Comparison of ENCODE assay signal across 11 mouse cellular contexts in genomic region chr1:146495386-146495785, GRCm38 (mm10). TPM values are rescaled to one million over a fixed set of nuclear protein-coding genes. Genes with fewer than 3 reads are reported as not detected.
DNase-seq lines count a peak whose midpoint lies in the region; ATAC-seq and TF ChIP-seq lines count a peak whose summit lies in the region.
"Had no signal": no experiment of that assay in that cellular context is flagged by ENCODE, and none has a peak within 500 bp of the region (broad histone marks: within the 10 kb centered on the region; RNA-seq: fewer than 3 reads in every experiment).

No protein-coding gene starts in this region.

- no peak for TF ChIP-seq POLR2A in cortical plate, adult 2 months (IDR thresholded peaks at IDR 0.05; ENCODE audit: extremely low read depth, insufficient read depth, low read length)

- intact Hi-C loops in left cerebral cortex, adult 2 months (cut with DNase I), result loop anchor here (10.0 kb wide), 3 partner anchors 359 to 1921 kb away; no protein-coding TSS in a partner anchor

- TF ChIP-seq CTCF in left cerebral cortex, adult 2 months (IDR thresholded peaks at IDR 0.05), result no peak
- TF ChIP-seq CTCF in cortical plate, adult 2 months (IDR thresholded peaks at IDR 0.05; ENCODE audit: extremely low read depth, insufficient read depth, low read length), result no peak

- H3K9ac ChIP-seq in intestine, embryonic 15.5 days, result no peak overlapping the region

- H3K27me3 ChIP-seq in intestine, embryonic 15.5 days (replicated peaks), result peaks cover 10% of the 10 kb centered on the region

- WGBS in intestine, embryonic 15.5 days, result 14% methylated on average over 3 of the region's 3 CpGs

- no peaks in the 10 kb centered on the region for H3K9me3 ChIP-seq in intestine, embryonic 15.5 days

- no peaks in the 10 kb centered on the region for H3K4me1 ChIP-seq in cortical plate, adult 2 months (ENCODE audit: control insufficient read depth, insufficient read depth, low read length)
- peaks cover 3% of the 10 kb centered on the region; the same call in 1 of the 2 replicates for H3K4me1 ChIP-seq in intestine, embryonic 15.5 days (replicated peaks)

- DNase-seq in left cerebral cortex, adult 2 months (ENCODE audit: extremely low spot score in 1 of 2, low spot score in 2 of 2), result peak; percentile 18 to 30
- DNase-seq in left cerebral cortex, adult 11 months (ENCODE audit: low spot score), result no peak
- peak; percentile 35 to 44 for DNase-seq in right cerebral cortex, adult 2 months (ENCODE audit: low spot score in 2 of 2)
- DNase-seq in layer of hippocampus, adult 9-11 months, result no peak
- no peak for DNase-seq in thymus, postnatal 36 days
- no peak for DNase-seq in embryo, embryonic 9.5 days (ENCODE audit: extremely low spot score)
- DNase-seq: gastrocnemius, postnatal 25 days had no signal

- ATAC-seq in intestine, embryonic 15.5 days, result no peak
- ATAC-seq: Patski had no signal

- H3K27ac ChIP-seq in left cerebral cortex, adult 2 months, result peak overlapping the region; percentile 94
- H3K27ac ChIP-seq in cortical plate, adult 2 months (ENCODE audit: insufficient read depth, low read length), result peak overlapping the region; percentile 75
- H3K27ac ChIP-seq in intestine, embryonic 15.5 days, result no peak overlapping the region

- H3K36me3 ChIP-seq in intestine, embryonic 15.5 days, result no peaks in the 10 kb centered on the region

- H3K4me3 ChIP-seq in left cerebral cortex, adult 2 months, result peak overlapping the region; percentile 75
- H3K4me3 ChIP-seq in cortical plate, adult 2 months (ENCODE audit: insufficient read depth, low read length), result peak overlapping the region; percentile 75
- H3K4me3 ChIP-seq in intestine, embryonic 15.5 days (replicated peaks), result peak overlapping the region; percentile 25; the same call in 1 of the 2 replicates

- H3K4me2 ChIP-seq in intestine, embryonic 15.5 days (replicated peaks), result peak overlapping the region; percentile 69

RNA-seq across cellular contexts. Expression of gene Brinp3, which starts 0.8 kb away (rescaled TPM):
- 10 to 100 TPM; 46.8 to 49.7 TPM for total RNA-seq in left cerebral cortex, adult 2 months (2021)
- 28.1 and 33.4 TPM in 2 replicates for polyA plus RNA-seq in cortical plate, adult 2 months (2012; rRNA removed)
- polyA plus RNA-seq in intestine, embryonic 15.5 days (2015; fragmentation: Nextera tagmentation; extraction: Ambion mirVana), result 0.90 and 1.2 TPM in 2 replicates
- total RNA-seq: gastrocnemius, postnatal 25 days; neutrophil, adult 5-6 weeks had no signal
- polyA plus RNA-seq: Patski had no signal

Comparison
In these comparisons a context has a peak if more than half of its experiments do, and no peak if none do; other contexts are left out.
1. DNase-seq: peak in left cerebral cortex, adult 2 months (2 of 2) and right cerebral cortex, adult 2 months (2 of 2); none in left cerebral cortex, adult 11 months (single experiment), layer of hippocampus, adult 9-11 months (single experiment), thymus, postnatal 36 days (0 of 2) and embryo, embryonic 9.5 days (single experiment).
2. H3K4me3 ChIP-seq: peak in every context shown above with its lines; median percentile 75 in left cerebral cortex, adult 2 months; 75 in cortical plate, adult 2 months; 25 in intestine, embryonic 15.5 days.
3. RNA of gene Brinp3, which starts 0.8 kb away (polyA plus RNA-seq): 28.1 to 33.4 TPM in cortical plate, adult 2 months; 0.90 to 1.2 TPM in intestine, embryonic 15.5 days; every median in the first group is over 10 times any median in the second.